Mouse (Mus musculus) megakaryocyte, adult 5-6 weeks (primary cell): ENCODE results near the gene Fbxo40. TPM values are rescaled to one million over a fixed set of nuclear protein-coding genes. Genes with fewer than 3 reads are reported as not detected.
A peak's percentile ranks its signal among the peaks of the same experiment; 100 is the strongest.

ENCODE experiments used
- ATAC-seq: 2 replicates; pipeline ENCODE4 v1.8.0; 2016; ENCODE audit warnings: mild to moderate bottlenecking, inconsistent platforms; ENCODE audit not compliant: poor library complexity, severe bottlenecking
- total RNA-seq, 2 experiments: library from RNA; stranded (forward) in 1 of 2; stranded (reverse) in 1 of 2; fragments of 153-499, 151-499 nt in 1 of 2; fragments of 221-1000, 200-1000 nt in 1 of 2; gene quantifications; 2 replicates each; pipeline versions ENCODE4 v1.2.3 to v1.2.4; 2015 to 2017

The Fbxo40 gene
- total RNA-seq, 2 experiments from 2014 or later, result 0.33 TPM; not detected in 1

DNA sequence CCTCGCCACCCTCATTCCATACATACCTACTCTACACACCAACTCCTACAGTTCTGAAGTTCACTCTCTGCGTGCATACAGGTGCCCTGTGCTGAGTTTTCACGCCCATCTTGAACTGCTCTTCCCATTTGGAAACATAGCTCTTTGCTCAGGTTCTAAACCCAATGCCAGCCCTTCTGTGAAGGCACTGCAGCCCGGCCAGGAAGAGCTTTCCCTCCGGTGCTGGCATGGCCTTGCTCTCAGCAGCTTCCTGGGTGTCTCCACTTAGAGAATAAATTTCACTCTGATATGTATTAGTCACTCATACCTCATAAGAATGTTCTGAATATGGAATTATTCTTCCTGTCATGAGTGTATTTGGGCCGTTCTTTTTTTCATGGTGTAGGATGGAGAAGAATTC lies 64.9 kb downstream of the Fbxo40 start:
- ATAC-seq, result no peak

DNA sequence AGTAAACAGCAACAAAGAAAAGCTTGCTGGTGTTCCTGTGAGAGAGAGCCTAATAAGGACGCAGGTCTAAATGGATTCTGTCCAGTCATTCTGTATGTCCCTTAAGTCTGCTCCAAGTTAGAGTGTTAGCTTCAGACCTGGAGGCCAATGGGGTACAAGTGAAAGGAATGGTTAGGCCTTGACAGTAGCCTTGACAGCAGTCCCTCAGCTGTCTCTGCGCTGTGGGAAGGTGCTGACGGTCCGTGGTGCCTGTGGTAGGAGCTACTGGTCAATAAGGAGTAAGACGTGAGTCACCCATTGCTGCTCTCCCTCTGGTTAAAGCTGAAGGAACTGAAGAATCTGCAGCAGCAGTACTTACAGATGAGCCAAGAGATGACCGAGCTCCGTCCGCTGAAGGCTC lies 66.0 kb downstream of the Fbxo40 start:
- no peak for ATAC-seq

DNA sequence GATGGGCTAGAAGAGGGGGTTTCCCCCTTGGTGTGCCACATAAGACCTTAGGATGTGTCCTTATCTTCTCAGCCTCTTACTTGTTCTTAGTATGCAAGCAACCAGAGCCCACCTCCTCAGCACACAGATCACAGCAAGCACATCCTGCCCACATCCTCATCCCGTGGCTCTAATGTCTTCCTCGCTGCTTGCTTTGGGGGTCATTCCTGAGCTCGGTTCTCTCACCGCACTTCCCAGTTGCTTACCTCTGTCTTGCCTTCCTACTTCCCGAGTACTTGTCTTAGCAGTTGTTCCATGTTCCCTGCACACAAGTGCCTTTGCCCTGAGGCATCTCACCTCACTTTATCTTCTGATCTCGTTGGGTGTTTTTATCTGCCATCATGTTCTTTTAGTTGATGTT lies 68.3 kb downstream of the Fbxo40 start:
- ATAC-seq, result no peak

DNA sequence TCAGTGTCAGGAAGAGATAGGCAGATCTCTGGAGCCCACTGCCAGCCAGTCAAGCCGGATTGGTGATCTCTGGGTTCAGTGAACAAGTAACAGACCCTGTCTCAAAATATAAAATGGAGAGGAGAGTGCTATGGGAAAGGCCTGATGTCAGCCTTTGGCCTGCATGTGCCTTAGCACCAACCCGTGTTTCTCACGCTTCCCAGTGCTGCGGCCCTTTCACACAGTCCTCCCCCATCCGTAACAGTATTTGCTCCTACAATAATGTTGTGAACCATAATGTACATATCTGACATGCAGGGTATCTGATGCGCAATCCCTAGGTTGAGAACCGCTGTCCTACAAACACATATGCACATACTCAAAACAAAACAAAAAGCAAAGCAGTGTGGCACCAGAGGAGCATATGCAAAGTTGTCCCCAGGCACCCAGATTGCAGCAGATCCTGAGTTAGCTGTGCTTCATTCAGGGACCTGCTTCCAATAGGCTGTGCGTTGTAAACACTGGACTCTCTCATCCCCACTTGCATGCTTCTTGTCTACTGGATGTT lies 69.1 kb downstream of the Fbxo40 start:
- no peak; the same call in 1 of the 2 replicates for ATAC-seq

DNA sequence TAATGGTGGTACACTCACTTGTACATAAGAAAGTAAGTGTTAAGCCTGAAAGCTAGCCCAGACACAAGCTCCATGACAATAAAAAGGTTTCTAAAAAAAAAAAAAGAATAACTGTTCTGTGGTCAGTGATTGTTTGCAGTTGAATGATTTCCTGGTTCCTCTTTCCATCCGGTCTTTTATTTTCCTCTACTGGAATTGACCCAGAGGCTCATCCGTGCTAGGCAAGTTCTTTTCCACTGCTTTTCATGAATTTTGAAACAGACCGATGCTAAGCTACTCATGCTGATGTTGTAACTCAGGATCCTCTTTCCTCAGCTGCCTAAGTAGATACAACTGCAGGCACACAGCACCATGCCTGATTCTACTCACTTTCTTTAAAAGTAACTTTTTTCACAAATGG lies 69.9 kb downstream of the Fbxo40 start:
- peak; percentile 91 for ATAC-seq

DNA sequence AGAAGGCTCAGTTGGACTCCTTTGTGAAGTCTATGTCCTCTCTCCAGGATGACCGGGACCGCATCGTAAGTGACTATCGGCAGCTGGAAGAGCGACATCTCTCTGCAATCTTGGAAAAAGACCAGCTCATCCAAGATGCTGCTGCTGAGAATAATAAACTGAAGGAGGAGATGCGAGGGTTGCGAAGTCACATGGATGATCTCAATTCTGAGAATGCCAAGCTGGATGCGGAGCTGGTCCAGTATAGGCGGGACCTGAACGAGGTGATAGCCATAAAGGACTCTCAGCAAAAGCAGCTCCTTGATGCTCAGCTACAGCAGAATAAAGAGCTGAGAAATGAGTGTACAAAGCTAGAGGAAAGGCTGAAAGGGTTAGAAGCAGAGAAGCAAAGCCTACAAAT lies 71.8 kb downstream of the Fbxo40 start:
- no peak for ATAC-seq

DNA sequence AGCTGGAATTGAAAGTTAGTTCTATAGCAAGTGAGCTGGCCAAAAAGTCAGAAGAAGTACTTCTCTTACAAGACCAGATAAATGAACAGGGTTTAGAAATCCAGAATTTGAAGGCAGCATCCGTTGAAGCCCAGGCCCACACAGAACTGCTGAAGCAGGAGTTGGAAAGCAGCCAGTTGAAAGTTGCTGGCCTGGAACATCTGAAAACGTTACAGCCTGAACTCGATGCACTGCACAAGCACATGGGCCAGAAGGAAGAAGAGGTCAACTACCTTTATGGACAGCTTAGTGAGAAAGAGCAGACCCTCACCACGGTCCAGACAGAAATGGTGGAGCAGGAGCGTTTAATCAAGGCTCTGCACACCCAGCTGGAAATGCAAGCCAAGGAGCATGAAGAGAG lies 76.1 kb downstream of the Fbxo40 start:
- ATAC-seq, result no peak

Other genes with a start within 250 kb of the Fbxo40 start
- gene Slc15a2, start 205.5 kb downstream of the Fbxo40 start, total RNA-seq (2015), result 4.1 and 6.7 TPM in 2 replicates
- 7.5 and 14.7 TPM in 2 replicates for gene Slc15a2, start 205.5 kb downstream of the Fbxo40 start, total RNA-seq (2017)
- gene Iqcb1, start 162.1 kb downstream of the Fbxo40 start, total RNA-seq (2015), result 2.8 and 3.7 TPM in 2 replicates
- gene Iqcb1, start 162.1 kb downstream of the Fbxo40 start, total RNA-seq (2017), result 3.6 and 5.5 TPM in 2 replicates
- gene Eaf2, start 115.5 kb downstream of the Fbxo40 start, total RNA-seq (2015), result 0.29 and 0.75 TPM in 2 replicates
- 0.57 and 2.6 TPM in 2 replicates for gene Eaf2, start 115.5 kb downstream of the Fbxo40 start, total RNA-seq (2017)
- 7.9 and 13.2 TPM in 2 replicates for gene Golgb1, start 115.3 kb downstream of the Fbxo40 start, total RNA-seq (2015)
- gene Golgb1, start 115.3 kb downstream of the Fbxo40 start, total RNA-seq (2017), result 25.9 and 35.8 TPM in 2 replicates
- 53.0 and 69.8 TPM in 2 replicates for gene Hcls1, start 55.5 kb downstream of the Fbxo40 start, total RNA-seq (2015)
- gene Hcls1, start 55.5 kb downstream of the Fbxo40 start, total RNA-seq (2017), result 404 and 424 TPM in 2 replicates
- 9.3 and 16.0 TPM in 2 replicates for gene Polq, start 21.3 kb upstream of the Fbxo40 start, total RNA-seq (2015)
- gene Polq, start 21.3 kb upstream of the Fbxo40 start, total RNA-seq (2017), result 13.4 and 13.9 TPM in 2 replicates